Mouse (Mus musculus) megakaryocyte, adult 5-6 weeks (primary cell): Measurements from ENCODE around the gene Ankrd24. TPM values are rescaled to one million over a fixed set of nuclear protein-coding genes. Genes with fewer than 3 reads are reported as not detected.
"Not testable (repeated sequence)": the region's sequence is repeated elsewhere in the genome, so short reads cannot be mapped to it uniquely, and the experiment has no call there.

Experiments used
- ATAC-seq: 2 replicates; pipeline ENCODE4 v1.8.0; 2016; ENCODE audit warnings: mild to moderate bottlenecking, inconsistent platforms; ENCODE audit not compliant: poor library complexity, severe bottlenecking
- total RNA-seq, 2 experiments: library from RNA; stranded (forward) in 1 of 2; stranded (reverse) in 1 of 2; fragments of 153-499, 151-499 nt in 1 of 2; fragments of 221-1000, 200-1000 nt in 1 of 2; gene quantifications; 2 replicates each; pipeline versions ENCODE4 v1.2.3 to v1.2.4; 2015 to 2017

Gene Ankrd24
- total RNA-seq, 2 experiments from 2014 or later = 1.0 to 1.7 TPM

DNA sequence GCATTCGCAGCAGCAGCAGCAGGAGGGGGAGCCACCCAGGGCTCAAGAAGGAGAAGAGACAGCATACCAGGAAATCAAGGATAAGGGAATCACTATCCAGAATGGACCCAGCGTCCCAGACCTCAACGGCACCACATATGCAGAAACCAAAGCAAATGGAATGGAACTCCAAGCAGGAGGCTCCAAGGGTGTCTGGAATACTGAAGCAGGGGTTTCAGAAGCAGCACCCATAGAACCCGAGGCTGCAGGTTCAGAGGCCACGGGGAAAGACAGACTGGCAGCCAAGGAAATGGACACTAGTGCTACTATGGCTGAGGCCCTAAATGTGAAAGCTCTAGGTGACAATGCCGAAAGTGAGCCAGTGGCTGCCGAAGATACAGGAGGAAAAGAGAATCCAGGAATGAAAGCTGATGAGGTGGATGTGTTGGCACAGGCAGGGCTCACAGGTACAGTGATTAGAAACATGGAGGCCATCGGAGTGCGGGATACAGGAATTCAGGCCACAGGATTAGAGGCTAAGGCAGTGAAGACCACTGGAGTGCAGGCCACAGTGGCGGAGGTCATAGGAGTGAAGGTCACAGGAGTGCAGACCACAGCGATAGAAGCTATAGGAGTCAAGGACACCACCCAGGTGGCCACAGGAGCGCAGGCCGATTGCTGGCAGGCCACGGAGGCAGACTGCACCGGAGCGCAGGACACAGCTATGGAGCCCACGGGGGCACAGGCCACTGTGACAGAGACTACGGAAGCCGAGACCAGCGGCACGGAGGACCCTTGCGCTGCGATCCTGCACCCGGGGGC is 14.5 kb downstream of the Ankrd24 start:
- ATAC-seq = no peak

DNA sequence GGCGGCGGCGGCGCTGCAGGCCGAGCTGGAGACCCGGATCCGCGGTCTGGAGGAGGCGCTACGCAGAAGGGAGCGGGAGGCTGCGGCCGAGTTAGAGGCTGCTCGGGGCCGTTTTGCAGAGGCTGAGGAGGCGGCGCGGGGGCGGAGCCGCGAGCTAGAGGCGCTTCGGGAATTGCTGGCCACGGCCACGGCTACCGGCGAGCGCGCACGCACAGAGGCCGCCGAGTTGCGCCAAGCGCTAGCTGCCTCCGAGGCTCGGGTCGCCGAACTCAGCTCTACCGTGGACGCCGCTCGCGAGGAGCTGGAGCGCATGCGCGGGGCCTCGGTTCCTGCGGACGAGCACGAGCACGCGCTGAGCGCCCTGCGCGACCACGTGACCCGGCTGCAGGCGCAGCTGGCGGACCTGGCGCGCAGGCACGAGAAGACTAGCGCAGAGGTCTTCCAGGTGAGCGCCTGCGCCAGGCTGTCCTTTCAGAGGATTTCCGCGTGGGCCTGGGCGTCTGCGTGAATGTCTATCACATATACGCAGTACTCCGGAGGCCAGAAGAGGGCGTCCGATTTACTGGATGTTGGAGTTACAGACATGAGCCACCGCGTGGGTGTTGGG is 15.2 kb downstream of the Ankrd24 start:
- ATAC-seq = peak; percentile 91

GRCm38 (mm10) chr10:81644162-81644561 is 15.8 kb downstream of the Ankrd24 start:
- ATAC-seq = no peak

- no peak for ATAC-seq
Measured at GRCm38 (mm10) chr10:81644716-81645115, 16.4 kb downstream of the Ankrd24 start.

GRCm38 (mm10) chr10:81645391-81645790 is 17.1 kb downstream of the Ankrd24 start:
- no peak for ATAC-seq

DNA sequence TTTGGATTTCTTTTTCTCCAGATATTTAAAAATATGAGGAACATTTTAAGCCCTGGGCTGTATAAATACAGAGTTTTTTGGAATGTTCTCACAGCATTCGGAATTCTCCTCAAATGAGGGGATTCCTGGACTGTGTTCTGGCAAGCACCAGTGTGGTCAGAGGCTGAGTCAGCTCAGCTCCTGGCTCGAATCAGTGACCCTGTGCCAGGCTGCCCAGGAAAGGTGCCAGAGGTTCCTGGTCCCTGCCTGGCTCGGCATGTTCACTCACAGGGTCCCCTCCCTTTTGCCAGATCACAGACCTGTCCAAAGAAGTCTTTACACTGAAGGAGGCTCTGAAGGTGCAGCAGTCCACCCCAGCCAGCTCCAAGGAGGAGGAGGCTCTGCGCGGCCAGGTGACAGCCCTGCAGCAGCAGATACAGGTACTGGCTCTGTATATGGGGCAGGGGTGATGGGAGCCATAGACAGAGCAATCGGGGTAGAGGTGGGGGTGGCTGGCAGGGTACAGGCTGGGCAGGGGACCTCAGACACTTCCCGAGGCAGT is 17.7 kb downstream of the Ankrd24 start:
- ATAC-seq = no peak

- ATAC-seq = peak; percentile 100
Measured at GRCm38 (mm10) chr10:81648803-81649775, 20.7 kb downstream of the Ankrd24 start, which contains the start of gene Gm10778. Gene Gm10778, plus strand, starts transcription at chr10:81649059.

DNA sequence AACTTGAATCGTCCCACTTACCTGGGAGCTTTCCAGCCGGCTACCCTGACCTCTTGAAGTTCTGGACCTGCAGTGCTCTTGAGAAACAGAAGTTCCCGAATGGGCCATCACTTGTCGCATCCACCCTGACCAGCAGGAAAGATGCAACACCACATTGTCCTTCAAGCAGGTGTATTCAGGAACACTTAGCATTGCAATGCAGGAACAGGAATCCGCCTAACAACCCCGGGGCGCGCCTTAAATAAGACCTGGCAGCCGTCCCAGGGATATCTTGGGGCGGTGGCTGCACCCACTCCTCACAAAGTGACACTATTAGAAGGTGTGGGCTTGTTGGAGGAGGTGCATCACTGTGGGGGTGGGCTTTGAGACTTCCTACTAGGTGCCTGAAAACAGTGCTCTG is 26.8 kb downstream of the Ankrd24 start:
- no peak for ATAC-seq

GRCm38 (mm10) chr10:81656174-81656573 is 27.8 kb downstream of the Ankrd24 start:
- no peak for ATAC-seq

DNA sequence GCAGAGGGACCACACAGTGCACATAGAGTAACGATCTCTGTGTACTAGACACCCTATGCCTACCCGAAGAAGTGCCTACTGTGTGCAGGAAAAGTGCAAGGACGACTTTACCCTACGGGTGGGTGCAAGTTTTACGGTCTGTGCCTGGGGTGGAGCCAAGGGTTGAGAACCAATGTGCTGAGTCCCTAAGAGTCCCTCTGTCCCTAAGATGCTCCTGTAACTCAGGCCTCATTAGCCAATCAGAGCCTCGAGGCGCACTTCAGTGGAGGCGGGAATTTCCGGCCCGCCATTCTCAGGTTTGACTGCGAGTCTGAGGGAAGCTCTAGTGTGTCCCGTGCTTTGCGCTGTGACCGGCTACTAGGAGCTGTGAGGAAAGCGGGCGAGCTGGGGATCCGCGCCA is 58.8 kb downstream of the Ankrd24 start:
- not testable (repeated sequence) for ATAC-seq

Other genes starting within 250 kb of the Ankrd24 start
- gene Dohh, start 244.1 kb upstream of the Ankrd24 start, total RNA-seq (2015) = 5.4 and 5.7 TPM in 2 replicates
- 21.9 and 42.4 TPM in 2 replicates for gene Dohh, start 244.1 kb upstream of the Ankrd24 start, total RNA-seq (2017)
- gene Gm48551, start 244.1 kb upstream of the Ankrd24 start, total RNA-seq (2015) = 0.83 and 2.9 TPM in 2 replicates
- 0.33 TPM in 1 of 2 replicates, not detected in the other for gene Gm48551, start 244.1 kb upstream of the Ankrd24 start, total RNA-seq (2017)
- gene Gm48552, start 239.5 kb upstream of the Ankrd24 start, total RNA-seq (2015) = not detected in 2 replicates
- gene Gm48552, start 239.5 kb upstream of the Ankrd24 start, total RNA-seq (2017) = 0.26 and 1.4 TPM in 2 replicates
- gene Smim24, start 235.5 kb upstream of the Ankrd24 start, total RNA-seq (2015) = 30.6 and 34.0 TPM in 2 replicates
- 6.5 and 11.5 TPM in 2 replicates for gene Smim24, start 235.5 kb upstream of the Ankrd24 start, total RNA-seq (2017)
- 51.4 and 54.5 TPM in 2 replicates for gene Nfic, start 172.9 kb upstream of the Ankrd24 start, total RNA-seq (2015)
- gene Nfic, start 172.9 kb upstream of the Ankrd24 start, total RNA-seq (2017) = 6.2 and 8.6 TPM in 2 replicates
- not detected in 2 replicates for gene Celf5, start 145.8 kb upstream of the Ankrd24 start, total RNA-seq (2015)
- 0.24 TPM in 1 of 2 replicates, not detected in the other for gene Celf5, start 145.8 kb upstream of the Ankrd24 start, total RNA-seq (2017)
- 55.8 and 62.8 TPM in 2 replicates for gene Ncln, start 132.1 kb upstream of the Ankrd24 start, total RNA-seq (2015)
- gene Ncln, start 132.1 kb upstream of the Ankrd24 start, total RNA-seq (2017) = 72.4 and 76.3 TPM in 2 replicates
- 22.8 and 23.9 TPM in 2 replicates for gene S1pr4, start 128.4 kb upstream of the Ankrd24 start, total RNA-seq (2015)
- gene S1pr4, start 128.4 kb upstream of the Ankrd24 start, total RNA-seq (2017) = 28.1 and 29.3 TPM in 2 replicates
- 34.3 and 35.9 TPM in 2 replicates for gene Gna15, start 104.3 kb upstream of the Ankrd24 start, total RNA-seq (2015)
- gene Gna15, start 104.3 kb upstream of the Ankrd24 start, total RNA-seq (2017) = 31.5 and 42.4 TPM in 2 replicates
- 4.9 and 7.8 TPM in 2 replicates for gene Gna11, start 83.3 kb upstream of the Ankrd24 start, total RNA-seq (2015)
- 7.1 and 8.1 TPM in 2 replicates for gene Gna11, start 83.3 kb upstream of the Ankrd24 start, total RNA-seq (2017)
- 345 and 384 TPM in 2 replicates for gene Aes, start 69.1 kb upstream of the Ankrd24 start, total RNA-seq (2015)
- gene Aes, start 69.1 kb upstream of the Ankrd24 start, total RNA-seq (2017) = 238 and 282 TPM in 2 replicates
- 1.1 and 3.3 TPM in 2 replicates for gene Tle2, start 54.0 kb upstream of the Ankrd24 start, total RNA-seq (2015)
- gene Tle2, start 54.0 kb upstream of the Ankrd24 start, total RNA-seq (2017) = 0.51 and 1.8 TPM in 2 replicates
- gene Tle6, start 27.5 kb upstream of the Ankrd24 start, total RNA-seq (2015) = 1.9 and 8.9 TPM in 2 replicates
- 6.5 and 11.4 TPM in 2 replicates for gene Tle6, start 27.5 kb upstream of the Ankrd24 start, total RNA-seq (2017)
- gene BC025920, start 22.3 kb upstream of the Ankrd24 start, total RNA-seq (2015) = 1.7 and 2.0 TPM in 2 replicates
- 2.3 and 2.4 TPM in 2 replicates for gene BC025920, start 22.3 kb upstream of the Ankrd24 start, total RNA-seq (2017)
- 6.3 and 8.0 TPM in 2 replicates for gene Sirt6, start 743 bp upstream of the Ankrd24 start, total RNA-seq (2015)
- gene Sirt6, start 743 bp upstream of the Ankrd24 start, total RNA-seq (2017) = 2.5 and 6.4 TPM in 2 replicates
- 3.0 and 5.4 TPM in 2 replicates for gene Gm10778, start 20.5 kb downstream of the Ankrd24 start, total RNA-seq (2015)
- gene Gm10778, start 20.5 kb downstream of the Ankrd24 start, total RNA-seq (2017) = 3.4 and 4.9 TPM in 2 replicates
- gene Zfp433, start 76.3 kb downstream of the Ankrd24 start, total RNA-seq (2015) = 16.6 and 23.7 TPM in 2 replicates
- 7.9 and 13.9 TPM in 2 replicates for gene Zfp433, start 76.3 kb downstream of the Ankrd24 start, total RNA-seq (2017)
- gene Gm3055, start 142.6 kb downstream of the Ankrd24 start, total RNA-seq (2015) = 1.3 and 4.1 TPM in 2 replicates
- 0.89 and 2.3 TPM in 2 replicates for gene Gm3055, start 142.6 kb downstream of the Ankrd24 start, total RNA-seq (2017)
- gene Gm4767, start 183.6 kb downstream of the Ankrd24 start, total RNA-seq (2015) = 1.2 and 2.6 TPM in 2 replicates
- not detected in 2 replicates for gene Gm4767, start 183.6 kb downstream of the Ankrd24 start, total RNA-seq (2017)
- 2.3 and 4.9 TPM in 2 replicates for gene Gm32687, start 235.4 kb downstream of the Ankrd24 start, total RNA-seq (2015)
- 2.0 and 8.3 TPM in 2 replicates for gene Gm32687, start 235.4 kb downstream of the Ankrd24 start, total RNA-seq (2017)